Comparison of ENCODE assay signal across 7 mouse cellular contexts in the genomic region with DNA sequence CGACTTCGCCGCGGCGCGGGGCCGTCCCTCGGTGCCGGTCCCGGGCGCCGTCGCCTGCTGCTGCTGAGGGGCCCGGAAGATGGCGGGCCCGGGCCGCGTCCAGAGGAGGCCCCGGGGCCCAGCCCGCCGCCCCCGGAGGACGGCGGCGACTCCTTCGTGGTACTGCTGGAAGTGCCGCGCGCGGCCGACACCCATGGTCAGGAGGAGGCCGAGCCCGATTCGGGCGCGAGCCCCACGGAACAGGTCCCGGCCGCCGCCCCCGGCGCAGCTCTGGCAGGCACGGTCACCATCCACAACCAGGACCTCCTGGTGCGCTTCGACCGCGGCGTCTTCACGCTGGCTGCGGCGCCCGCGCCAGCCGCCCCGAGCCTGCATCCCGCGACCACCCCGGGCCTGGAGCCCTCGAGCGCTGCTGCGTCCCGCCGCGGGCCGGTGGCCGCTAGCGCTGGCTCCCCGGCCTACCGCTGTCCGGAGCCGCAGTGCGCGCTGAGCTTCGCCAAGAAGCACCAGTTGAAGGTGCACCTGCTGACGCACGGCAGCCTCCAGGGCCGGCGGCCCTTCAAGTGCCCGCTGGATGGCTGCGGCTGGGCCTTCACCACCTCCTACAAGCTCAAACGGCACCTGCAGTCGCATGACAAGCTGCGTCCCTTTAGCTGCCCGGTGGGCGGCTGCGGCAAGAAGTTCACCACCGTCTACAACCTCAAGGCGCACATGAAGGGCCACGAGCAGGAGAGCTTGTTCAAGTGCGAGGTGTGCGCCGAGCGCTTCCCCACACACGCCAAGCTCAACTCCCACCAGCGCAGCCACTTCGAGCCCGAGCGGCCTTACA. TPM values are rescaled to one million over a fixed set of nuclear protein-coding genes. Genes with fewer than 3 reads are reported as not detected.
DNase-seq lines count a peak whose midpoint lies in the region; ATAC-seq and TF ChIP-seq lines count a peak whose summit lies in the region.

No protein-coding gene starts in this region.

- peaks cover 7% of the 10 kb centered on the region; the same call in 1 of the 2 replicates for H3K79me2 ChIP-seq in CH12.LX (replicated peaks; ENCODE audit: control insufficient read depth, extremely low read depth, insufficient read depth, poor library complexity, severe bottlenecking)

- dilution Hi-C loops in CH12.LX (cut with MboI; ENCODE audit: extremely low pct_ligation_motif_present, extremely low pct_unique_long_range_greater_than_20kb, low sequenced_read_pairs) = no loop called here

- H3K4me1 ChIP-seq in CH12.LX (ENCODE audit: control insufficient read depth in 1 of 2, insufficient read depth in 2 of 2) = peaks cover 3 to 26% of the 10 kb centered on the region in 2 experiments; a peak in 2 of 4 replicates
- H3K4me1 ChIP-seq in embryonic facial prominence, embryonic 14.5 days (ENCODE audit: control insufficient read depth, insufficient read depth, low read length) = peaks cover 19% of the 10 kb centered on the region
- H3K4me1 ChIP-seq in hindbrain, embryonic 12.5 days = peaks cover 25% of the 10 kb centered on the region

- under 1% methylated on average over 36 of the region's 98 CpGs for whole genome bisulfite sequencing in embryonic facial prominence, embryonic 14.5 days
- WGBS in hindbrain, embryonic 12.5 days = under 1% methylated on average over 91 of the region's 98 CpGs

- in situ Hi-C loops in CH12.LX (cut with MboI; ENCODE audit: low pct_ligation_motif_present, low pct_unique_long_range_greater_than_20kb, low sequenced_read_pairs) = no loop called here

- peaks cover 22 to 33% of the 10 kb centered on the region in 2 experiments for H3K36me3 ChIP-seq in CH12.LX (replicated peaks in 1 of 2; ENCODE audit: control insufficient read depth in 1 of 2, insufficient read depth in 1 of 2, low read length in 1 of 2)
- peaks cover 24% of the 10 kb centered on the region for H3K36me3 ChIP-seq in embryonic facial prominence, embryonic 14.5 days (ENCODE audit: control insufficient read depth, insufficient read depth, low read length)
- peaks cover 17% of the 10 kb centered on the region for H3K36me3 ChIP-seq in hindbrain, embryonic 12.5 days

- H3K27me3 ChIP-seq in CH12.LX (replicated peaks) = no peaks in the 10 kb centered on the region
- H3K27me3 ChIP-seq in embryonic facial prominence, embryonic 14.5 days (replicated peaks; ENCODE audit: control insufficient read depth, insufficient read depth, low read length) = no peaks in the 10 kb centered on the region
- no peaks in the 10 kb centered on the region for H3K27me3 ChIP-seq in hindbrain, embryonic 12.5 days

- no peak for TF ChIP-seq CTCF in CH12.LX (conservative IDR thresholded peaks at IDR 0.05 in 1 of 2, IDR thresholded peaks at IDR 0.05 in 1 of 2; ENCODE audit: low read depth in 2 of 2, low read length in 2 of 2)
- TF ChIP-seq CTCF in left cerebral cortex, adult 2 months (IDR thresholded peaks at IDR 0.05) = no peak; the same call in 1 of the 2 replicates

- peak overlapping the region; percentile 58 for H3K4me2 ChIP-seq in CH12.LX (ENCODE audit: insufficient read depth, low read depth, poor library complexity, severe bottlenecking)
- H3K4me2 ChIP-seq in embryonic facial prominence, embryonic 14.5 days (ENCODE audit: low read depth, low read length) = peak overlapping the region; percentile 99
- H3K4me2 ChIP-seq in hindbrain, embryonic 12.5 days (replicated peaks) = peak overlapping the region; percentile 98

- no peak for TF ChIP-seq RAD21 in CH12.LX (IDR thresholded peaks at IDR 0.05; ENCODE audit: low read depth, low read length)

- intact Hi-C loops in left cerebral cortex, adult 2 months (cut with DNase I) = loop anchor here (5.0 kb wide), 1 partner anchor 52 kb away; no protein-coding TSS in a partner anchor

- peak overlapping the region; percentile 67 to 91 (median 77) for H3K4me3 ChIP-seq in CH12.LX (replicated peaks in 1 of 3; ENCODE audit: low read depth in 2 of 3, low read length in 2 of 3, poor library complexity in 1 of 3)
- peak overlapping the region; percentile 90 for H3K4me3 ChIP-seq in embryonic facial prominence, embryonic 14.5 days (ENCODE audit: low read depth, low read length)
- H3K4me3 ChIP-seq in hindbrain, embryonic 12.5 days = peak overlapping the region; percentile 97
- peak overlapping the region; percentile 94 for H3K4me3 ChIP-seq in left cerebral cortex, adult 2 months

- H3K9ac ChIP-seq in CH12.LX (ENCODE audit: insufficient read depth, low read depth) = peak overlapping the region; percentile 67
- H3K9ac ChIP-seq in embryonic facial prominence, embryonic 14.5 days (ENCODE audit: low read depth, low read length) = peak overlapping the region; percentile 79
- H3K9ac ChIP-seq in hindbrain, embryonic 12.5 days = peak overlapping the region; percentile 92

- no peak for TF ChIP-seq POLR2A in CH12.LX (IDR thresholded peaks at IDR 0.05; ENCODE audit: low read depth, low read length)

- no peak overlapping the region for H3K27ac ChIP-seq in CH12.LX (ENCODE audit: insufficient read depth, low read depth)
- H3K27ac ChIP-seq in embryonic facial prominence, embryonic 14.5 days (replicated peaks; ENCODE audit: low read depth, low read length) = 0 out of 2 replicates have a peak overlapping the region, but pooled peaks have one; percentile 29
- H3K27ac ChIP-seq in hindbrain, embryonic 12.5 days = peak overlapping the region; percentile 88
- peak overlapping the region; percentile 89 for H3K27ac ChIP-seq in left cerebral cortex, adult 2 months

- no peaks in the 10 kb centered on the region for H3K9me3 ChIP-seq in CH12.LX (replicated peaks; ENCODE audit: low read length)
- no peaks in the 10 kb centered on the region for H3K9me3 ChIP-seq in embryonic facial prominence, embryonic 14.5 days (ENCODE audit: control insufficient read depth, low read length)
- H3K9me3 ChIP-seq in hindbrain, embryonic 12.5 days (replicated peaks) = no peaks in the 10 kb centered on the region

- ATAC-seq in embryonic facial prominence, embryonic 14.5 days (ENCODE audit: low read depth) = peak; percentile 77
- ATAC-seq in hindbrain, embryonic 12.5 days (ENCODE audit: low FRiP score) = peak; percentile 90

- peak; percentile 20 for DNase-seq in CH12.LX (ENCODE audit: extremely low read depth)
- peak; percentile 64 for DNase-seq in adrenal gland, adult 2 months
- peak; percentile 29 for DNase-seq in embryonic facial prominence, embryonic 14.5 days (ENCODE audit: low spot score)
- peak; percentile 37 to 47 for DNase-seq in left cerebral cortex, adult 2 months (ENCODE audit: extremely low spot score in 1 of 2, low spot score in 2 of 2)
- peak; percentile 60 to 63 for DNase-seq in lung, postnatal 4 days
- DNase-seq in right cerebral cortex, postnatal 25 days = peak; percentile 56

- TF ChIP-seq EP300 in CH12.LX (IDR thresholded peaks at IDR 0.05; ENCODE audit: low read length) = no peak

TF ChIP-seq in CH12.LX, 34 proteins besides CTCF, POLR2A, EP300 and RAD21:
- TF ChIP-seq MXI1 (IDR thresholded peaks at IDR 0.05; ENCODE audit: low read depth, low read length) (peak; percentile 40; the same call in 1 of the 2 replicates), BHLHE40 (IDR thresholded peaks at IDR 0.05; ENCODE audit: low read depth, low read length) (no peak)

RNA-seq across cellular contexts. Expression of a gene that starts 0.6 kb away (rescaled TPM):
- total RNA-seq in CH12.LX (2012; rRNA removed) (6.9 and 8.3 TPM in 2 replicates), CH12.LX (2014; rRNA removed) (4.3 and 4.7 TPM in 2 replicates)
- polyA plus RNA-seq in CH12.LX (2012; ENCODE audit: insufficient read length, low read depth) = 5.2 and 5.4 TPM in 2 replicates
- total RNA-seq in adrenal gland, adult 2 months (2021) = 10 to 100 TPM; 18.8 to 33.4 TPM
- 70.1 and 75.8 TPM in 2 replicates for polyA plus RNA-seq in adrenal gland, adult 2 months (2012; rRNA removed)
- polyA plus RNA-seq in embryonic facial prominence, embryonic 14.5 days (2014; fragmentation: Nextera tagmentation; extraction: Ambion mirVana) = 11.9 and 12.9 TPM in 2 replicates
- 13.0 and 16.4 TPM in 2 replicates for polyA plus RNA-seq in hindbrain, embryonic 12.5 days (2016; fragmentation: Nextera tagmentation; extraction: Ambion mirVana)
- 10 to 100 TPM; 31.0 to 31.7 TPM for total RNA-seq in left cerebral cortex, adult 2 months (2021)

RNA-seq across cellular contexts. Expression of a gene that starts 36.9 kb away (rescaled TPM):
- total RNA-seq in CH12.LX (2012; rRNA removed) = not detected in 2 replicates
- total RNA-seq in CH12.LX (2014; rRNA removed) = not detected in 2 replicates
- not detected in 2 replicates for polyA plus RNA-seq in CH12.LX (2012; ENCODE audit: insufficient read length, low read depth)
- 1 to 10 TPM in 1 of 2 experiments, not detected in 1; 1.3 TPM for total RNA-seq in adrenal gland, adult 2 months (2021)
- polyA plus RNA-seq in adrenal gland, adult 2 months (2012; rRNA removed) = 0.26 TPM in 1 of 2 replicates, not detected in the other
- polyA plus RNA-seq in embryonic facial prominence, embryonic 14.5 days (2014; fragmentation: Nextera tagmentation; extraction: Ambion mirVana) = 0.11 TPM in 1 of 2 replicates, not detected in the other
- not detected in 2 replicates for polyA plus RNA-seq in hindbrain, embryonic 12.5 days (2016; fragmentation: Nextera tagmentation; extraction: Ambion mirVana)
- not detected for total RNA-seq in left cerebral cortex, adult 2 months (2021)

RNA-seq across cellular contexts. Expression of a gene that starts 45.0 kb away (rescaled TPM):
- total RNA-seq in CH12.LX (2012; rRNA removed) = 0.08 and 0.13 TPM in 2 replicates
- not detected in 2 replicates for total RNA-seq in CH12.LX (2014; rRNA removed)
- polyA plus RNA-seq in CH12.LX (2012; ENCODE audit: insufficient read length, low read depth) = not detected in 2 replicates
- total RNA-seq in adrenal gland, adult 2 months (2021) = not detected
- polyA plus RNA-seq in adrenal gland, adult 2 months (2012; rRNA removed) = 0.36 and 0.85 TPM in 2 replicates
- 3.1 and 6.4 TPM in 2 replicates for polyA plus RNA-seq in embryonic facial prominence, embryonic 14.5 days (2014; fragmentation: Nextera tagmentation; extraction: Ambion mirVana)
- polyA plus RNA-seq in hindbrain, embryonic 12.5 days (2016; fragmentation: Nextera tagmentation; extraction: Ambion mirVana) = 0.17 TPM in 1 of 2 replicates, not detected in the other
- not detected for total RNA-seq in left cerebral cortex, adult 2 months (2021)

RNA-seq across cellular contexts. Expression of a gene that starts 58.7 kb away (rescaled TPM):
- total RNA-seq in CH12.LX (2012; rRNA removed) (not detected in 2 replicates), CH12.LX (2014; rRNA removed) (not detected in 2 replicates)
- 0.10 TPM in 1 of 2 replicates, not detected in the other for polyA plus RNA-seq in CH12.LX (2012; ENCODE audit: insufficient read length, low read depth)
- total RNA-seq in adrenal gland, adult 2 months (2021) = 1 to 10 TPM in 1 of 2 experiments, under 1 TPM in 1; 0.76 to 1.4 TPM
- 0.03 and 0.33 TPM in 2 replicates for polyA plus RNA-seq in adrenal gland, adult 2 months (2012; rRNA removed)
- polyA plus RNA-seq in embryonic facial prominence, embryonic 14.5 days (2014; fragmentation: Nextera tagmentation; extraction: Ambion mirVana) = 0.62 and 0.65 TPM in 2 replicates
- polyA plus RNA-seq in hindbrain, embryonic 12.5 days (2016; fragmentation: Nextera tagmentation; extraction: Ambion mirVana) = 2.8 and 3.8 TPM in 2 replicates
- total RNA-seq in left cerebral cortex, adult 2 months (2021) = 1 to 10 TPM; 4.5 to 6.5 TPM
